Mouse (Mus musculus): ENCODE results near the gene Nipsnap2. TPM values are rescaled to one million over a fixed set of nuclear protein-coding genes. Genes with fewer than 3 reads are reported as not detected.
"Not testable (repeated sequence)": the region's sequence is repeated elsewhere in the genome, so short reads cannot be mapped to it uniquely, and the experiment has no call there.

Gene Nipsnap2
- polyA plus RNA-seq, 1 experiment from 2014 or later = 77.7 TPM

- H3K27me3 ChIP-seq (replicated peaks) = no peaks in the 10 kb centered on the region
- peak overlapping the region; percentile 94 for H3K4me3 ChIP-seq
- H3K9me3 ChIP-seq = no peaks in the 10 kb centered on the region
- 15% methylated on average over 11 of the region's 11 CpGs for WGBS
- H3K4me2 ChIP-seq (replicated peaks) = peak overlapping the region; percentile 79
- H3K27ac ChIP-seq = no peak overlapping the region
- no peak for ATAC-seq (ENCODE audit: low FRiP score, low read depth)
- peaks cover 17% of the 10 kb centered on the region for H3K4me1 ChIP-seq
- H3K36me3 ChIP-seq = peaks cover 39% of the 10 kb centered on the region
- H3K9ac ChIP-seq = peak overlapping the region; percentile 94
Measured at GRCm38 (mm10) chr5:129787818-129788593, 63.1 kb downstream of the Nipsnap2 start.

GRCm38 (mm10) chr5:129790591-129790990 lies 65.7 kb downstream of the Nipsnap2 start:
- H3K36me3 ChIP-seq = peaks cover 55% of the 10 kb centered on the region
- H3K4me2 ChIP-seq (replicated peaks); H3K4me3 ChIP-seq; H3K27ac ChIP-seq; H3K27me3 ChIP-seq (replicated peaks); ATAC-seq (ENCODE audit: low FRiP score, low read depth); H3K9me3 ChIP-seq; H3K9ac ChIP-seq: not testable (repeated sequence)
- whole genome bisulfite sequencing = 89% methylated on average over 8 of the region's 8 CpGs
- H3K4me1 ChIP-seq = peaks cover 17% of the 10 kb centered on the region

Other genes with a start within 250 kb of the Nipsnap2 start
- 70.3 and 70.8 TPM in 2 replicates for gene Sfswap, start 223.8 kb upstream of the Nipsnap2 start, polyA plus RNA-seq (2016; fragmentation: Nextera tagmentation; extraction: Ambion mirVana)
- 6.7 and 6.9 TPM in 2 replicates for gene Mmp17, start 140.9 kb upstream of the Nipsnap2 start, polyA plus RNA-seq (2016; fragmentation: Nextera tagmentation; extraction: Ambion mirVana)
- 5.7 and 7.5 TPM in 2 replicates for gene Zfp11, start 55.0 kb upstream of the Nipsnap2 start, polyA plus RNA-seq (2016; fragmentation: Nextera tagmentation; extraction: Ambion mirVana)
- gene Sept14, start 16.6 kb upstream of the Nipsnap2 start, polyA plus RNA-seq (2016; fragmentation: Nextera tagmentation; extraction: Ambion mirVana) = not detected in 2 replicates
- gene Mrps17, start 9.6 kb upstream of the Nipsnap2 start, polyA plus RNA-seq (2016; fragmentation: Nextera tagmentation; extraction: Ambion mirVana) = 153 and 156 TPM in 2 replicates
- gene Psph, start 62.4 kb downstream of the Nipsnap2 start, polyA plus RNA-seq (2016; fragmentation: Nextera tagmentation; extraction: Ambion mirVana) = 32.4 and 35.3 TPM in 2 replicates
- 43.9 and 44.6 TPM in 2 replicates for gene Sumf2, start 121.9 kb downstream of the Nipsnap2 start, polyA plus RNA-seq (2016; fragmentation: Nextera tagmentation; extraction: Ambion mirVana)
- 806 and 883 TPM in 2 replicates for gene Chchd2, start 162.4 kb downstream of the Nipsnap2 start, polyA plus RNA-seq (2016; fragmentation: Nextera tagmentation; extraction: Ambion mirVana)
- 10.0 and 10.8 TPM in 2 replicates for gene Zbed5, start 170.7 kb downstream of the Nipsnap2 start, polyA plus RNA-seq (2016; fragmentation: Nextera tagmentation; extraction: Ambion mirVana)
- 0.24 and 0.38 TPM in 2 replicates for gene Phkg1, start 173.5 kb downstream of the Nipsnap2 start, polyA plus RNA-seq (2016; fragmentation: Nextera tagmentation; extraction: Ambion mirVana)
- 4.7 and 5.0 TPM in 2 replicates for gene Nupr1l, start 183.5 kb downstream of the Nipsnap2 start, polyA plus RNA-seq (2016; fragmentation: Nextera tagmentation; extraction: Ambion mirVana)
- gene Vkorc1l1, start 216.9 kb downstream of the Nipsnap2 start, polyA plus RNA-seq (2016; fragmentation: Nextera tagmentation; extraction: Ambion mirVana) = 39.2 and 42.3 TPM in 2 replicates